ENCODE assay signal across 12 mouse cellular contexts in the genomic region with DNA sequence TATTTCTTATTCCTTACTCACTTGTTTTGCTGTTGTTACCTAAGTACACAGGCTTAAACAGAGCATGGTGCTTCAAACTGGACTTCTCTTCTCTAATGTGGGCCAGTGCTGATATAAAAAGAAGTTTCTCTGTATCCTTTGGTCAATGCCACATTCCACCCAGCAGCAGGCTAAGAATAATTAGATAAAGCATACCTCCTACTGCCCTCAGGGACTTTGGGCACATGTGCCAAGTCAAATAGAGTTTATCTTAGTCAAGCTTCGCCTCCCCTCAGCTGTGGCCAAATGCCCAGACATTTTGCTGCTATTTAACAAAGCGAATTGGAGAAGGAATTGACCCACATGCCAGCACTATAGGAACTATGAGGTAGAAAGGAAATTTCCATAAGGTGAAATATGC.
A peak's percentile ranks its signal among the peaks of the same experiment; 100 is the strongest.
DNase-seq lines count a peak whose midpoint lies in the region; ATAC-seq and TF ChIP-seq lines count a peak whose summit lies in the region.
"Had no signal": no experiment of that assay in that cellular context is flagged by ENCODE, and none has a peak within 500 bp of the region (broad histone marks: within the 10 kb centered on the region; RNA-seq: fewer than 3 reads in every experiment).

No protein-coding gene starts in this region.

- H3K36me3 ChIP-seq in embryonic facial prominence, embryonic 14.5 days (ENCODE audit: control insufficient read depth, insufficient read depth, low read length): no peaks in the 10 kb centered on the region
- H3K36me3 ChIP-seq in embryonic facial prominence, embryonic 10.5 days (replicated peaks): no peaks in the 10 kb centered on the region
- H3K36me3 ChIP-seq in neural tube, embryonic 14.5 days (ENCODE audit: control insufficient read depth, insufficient read depth, low read length): no peaks in the 10 kb centered on the region
- no peaks in the 10 kb centered on the region for H3K36me3 ChIP-seq in stomach, postnatal 0 days (ENCODE audit: control insufficient read depth, insufficient read depth, low read length)
- H3K36me3 ChIP-seq: neural tube, embryonic 12.5 days; stomach, embryonic 15.5 days had no signal

- H3K4me2 ChIP-seq in embryonic facial prominence, embryonic 14.5 days (ENCODE audit: low read depth, low read length): no peak overlapping the region
- H3K4me2 ChIP-seq in neural tube, embryonic 14.5 days (ENCODE audit: low read depth, low read length): no peak overlapping the region
- H3K4me2 ChIP-seq in stomach, postnatal 0 days (replicated peaks; ENCODE audit: low read depth): no peak overlapping the region
- H3K4me2 ChIP-seq: neural tube, embryonic 12.5 days; stomach, embryonic 15.5 days had no signal

- no peak for TF ChIP-seq EP300 in stomach, postnatal 0 days (optimal IDR thresholded peaks at IDR 0.05)

- H3K27ac ChIP-seq in embryonic facial prominence, embryonic 14.5 days (replicated peaks; ENCODE audit: low read depth, low read length): no peak overlapping the region
- H3K27ac ChIP-seq in embryonic facial prominence, embryonic 10.5 days (replicated peaks): no peak overlapping the region
- no peak overlapping the region for H3K27ac ChIP-seq in neural tube, embryonic 14.5 days (ENCODE audit: low read depth, low read length)
- H3K27ac ChIP-seq in stomach, postnatal 0 days (replicated peaks): no peak overlapping the region
- H3K27ac ChIP-seq: neural tube, embryonic 12.5 days; stomach, embryonic 15.5 days had no signal

- TF ChIP-seq CTCF in stomach, postnatal 0 days (IDR thresholded peaks at IDR 0.05; ENCODE audit: low read depth): peak; percentile 16; the same call in 1 of the 2 replicates

- intact Hi-C loops in gastrocnemius, postnatal 14 days (cut with DNase I; ENCODE audit: low total_unique reads): no loop called here

- no peak overlapping the region for H3K4me3 ChIP-seq in embryonic facial prominence, embryonic 14.5 days (ENCODE audit: low read depth, low read length)
- no peak overlapping the region for H3K4me3 ChIP-seq in embryonic facial prominence, embryonic 10.5 days
- no peak overlapping the region for H3K4me3 ChIP-seq in neural tube, embryonic 14.5 days (ENCODE audit: low read depth, low read length)
- no peak overlapping the region for H3K4me3 ChIP-seq in stomach, postnatal 0 days (ENCODE audit: low read depth, low read length)
- H3K4me3 ChIP-seq: neural tube, embryonic 12.5 days; stomach, embryonic 15.5 days had no signal

- no peak overlapping the region for H3K9ac ChIP-seq in embryonic facial prominence, embryonic 14.5 days (ENCODE audit: low read depth, low read length)
- H3K9ac ChIP-seq in neural tube, embryonic 14.5 days (replicated peaks; ENCODE audit: low read depth, low read length): no peak overlapping the region
- H3K9ac ChIP-seq in stomach, postnatal 0 days (ENCODE audit: low read length): no peak overlapping the region
- H3K9ac ChIP-seq: neural tube, embryonic 12.5 days; stomach, embryonic 15.5 days had no signal

- H3K27me3 ChIP-seq in embryonic facial prominence, embryonic 14.5 days (replicated peaks; ENCODE audit: control insufficient read depth, insufficient read depth, low read length): no peaks in the 10 kb centered on the region
- H3K27me3 ChIP-seq in embryonic facial prominence, embryonic 10.5 days (replicated peaks; ENCODE audit: low read depth, poor library complexity, severe bottlenecking): no peaks in the 10 kb centered on the region
- no peaks in the 10 kb centered on the region for H3K27me3 ChIP-seq in neural tube, embryonic 14.5 days (ENCODE audit: control insufficient read depth, insufficient read depth, low read length)
- H3K27me3 ChIP-seq in stomach, postnatal 0 days (ENCODE audit: control insufficient read depth, insufficient read depth, low read length): no peaks in the 10 kb centered on the region
- H3K27me3 ChIP-seq: neural tube, embryonic 12.5 days; stomach, embryonic 15.5 days had no signal

- DNase-seq in embryonic facial prominence, embryonic 14.5 days (ENCODE audit: low spot score): peak; percentile 29
- no peak for DNase-seq in embryonic facial prominence, embryonic 10.5 days (ENCODE audit: low spot score)
- DNase-seq in neural tube, embryonic 10.5 days (ENCODE audit: extremely low spot score, low spot score): no peak
- peak; percentile 68 for DNase-seq in heart, postnatal 4 days
- peak; percentile 22 for DNase-seq in stomach, postnatal 0 days (ENCODE audit: low spot score)
- DNase-seq in spleen, postnatal 36 days (ENCODE audit: low spot score in 2 of 2): no peak
- no peak for DNase-seq in gastrocnemius, postnatal 14 days
- DNase-seq: gastrocnemius, postnatal 10 days; lung, adult 18-20 months had no signal

- ATAC-seq in embryonic facial prominence, embryonic 14.5 days (ENCODE audit: low read depth): no peak
- ATAC-seq in neural tube, embryonic 14.5 days (ENCODE audit: low read depth): peak; percentile 47; the same call in 1 of the 2 replicates
- ATAC-seq in stomach, postnatal 0 days (ENCODE audit: low FRiP score, low TSS enrichment): 0 out of 2 replicates have a peak, but pooled peaks have one; percentile 61

- WGBS in embryonic facial prominence, embryonic 14.5 days: 60% methylated on average over 2 of the region's 2 CpGs
- WGBS in embryonic facial prominence, embryonic 10.5 days: 73% methylated on average over 2 of the region's 2 CpGs
- WGBS in neural tube, embryonic 14.5 days: 55% methylated on average over 2 of the region's 2 CpGs
- 40% methylated on average over 2 of the region's 2 CpGs for WGBS in stomach, postnatal 0 days

- no peaks in the 10 kb centered on the region for H3K9me3 ChIP-seq in embryonic facial prominence, embryonic 14.5 days (ENCODE audit: control insufficient read depth, low read length)
- no peaks in the 10 kb centered on the region for H3K9me3 ChIP-seq in embryonic facial prominence, embryonic 10.5 days
- H3K9me3 ChIP-seq in neural tube, embryonic 14.5 days (ENCODE audit: control insufficient read depth, low read length): no peaks in the 10 kb centered on the region
- H3K9me3 ChIP-seq in stomach, postnatal 0 days (ENCODE audit: control insufficient read depth, low read length): no peaks in the 10 kb centered on the region
- H3K9me3 ChIP-seq: neural tube, embryonic 12.5 days; stomach, embryonic 15.5 days had no signal

- no peaks in the 10 kb centered on the region for H3K4me1 ChIP-seq in embryonic facial prominence, embryonic 14.5 days (ENCODE audit: control insufficient read depth, insufficient read depth, low read length)
- 0 out of 2 replicates have a peak, but pooled peaks cover 5% of the 10 kb centered on the region for H3K4me1 ChIP-seq in embryonic facial prominence, embryonic 10.5 days
- peaks cover 9% of the 10 kb centered on the region; the same call in 1 of the 2 replicates for H3K4me1 ChIP-seq in neural tube, embryonic 14.5 days (ENCODE audit: control insufficient read depth, insufficient read depth, low read length)
- no peaks in the 10 kb centered on the region for H3K4me1 ChIP-seq in stomach, postnatal 0 days (replicated peaks; ENCODE audit: control insufficient read depth, insufficient read depth)
- H3K4me1 ChIP-seq: stomach, embryonic 15.5 days had no signal

Comparison
In these comparisons a context has a peak if more than half of its experiments do, and no peak if none do; other contexts are left out.
1. DNase-seq: peak in embryonic facial prominence, embryonic 14.5 days (single experiment), heart, postnatal 4 days (single experiment) and stomach, postnatal 0 days (single experiment); none in embryonic facial prominence, embryonic 10.5 days (single experiment), neural tube, embryonic 10.5 days (single experiment), spleen, postnatal 36 days (0 of 2) and gastrocnemius, postnatal 14 days (single experiment).